Mouse (Mus musculus) neutrophil, adult 59 days (primary cell): ENCODE data around the gene AI593442. TPM values are rescaled to one million over a fixed set of nuclear protein-coding genes. Genes with fewer than 3 reads are reported as not detected.

Source experiments
- total RNA-seq, 2 experiments: library from RNA; stranded (reverse); gene quantifications; 1 replicate in 1 of 2; 2 replicates in 1 of 2; pipeline ENCODE4 v1.2.4; 2023

The AI593442 gene
- total RNA-seq = not detected

DNA sequence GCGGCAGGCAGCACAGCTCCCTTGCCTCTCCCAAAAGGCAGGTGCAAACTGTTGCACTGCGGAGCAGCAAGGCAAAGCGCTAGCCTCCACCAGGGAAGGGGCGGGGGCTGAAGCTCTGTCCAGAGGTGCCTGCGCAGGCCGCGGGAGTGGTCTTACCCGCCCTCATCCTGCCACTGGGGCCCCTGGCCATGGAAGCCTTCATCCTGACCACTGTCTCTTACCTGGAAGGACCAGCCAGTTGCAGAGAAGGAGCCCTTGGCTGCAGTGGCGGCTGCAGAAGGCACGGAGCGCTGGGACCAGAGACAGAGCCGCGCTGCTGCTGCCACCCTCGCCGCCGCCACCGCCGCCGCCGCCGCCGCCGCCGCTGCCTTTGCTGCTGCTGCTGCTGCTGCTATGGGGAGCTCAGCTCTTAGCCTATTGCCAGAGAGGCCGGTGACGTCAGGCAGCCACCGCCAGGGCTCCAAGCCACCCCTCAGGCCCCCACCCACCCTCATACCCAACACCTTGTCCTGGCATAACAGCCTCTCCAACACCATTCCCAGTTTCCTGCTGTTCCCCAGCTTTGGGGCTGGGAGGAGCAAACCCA lies at the start of gene AI593442:
Gene AI593442, minus strand, starts transcription at position 419 of the 586 bp plus-strand sequence.

